Mouse (Mus musculus) left cerebral cortex, adult 18-20 months (tissue): ENCODE measurements around the gene Adgrf2. TPM values are rescaled to one million over a fixed set of nuclear protein-coding genes. Genes with fewer than 3 reads are reported as not detected.

ENCODE experiments used
- DNase-seq, 2 experiments: peaks; one replicate each; pipeline ENCODE4 v3.0.0; 2021 to 2022; ENCODE audit warnings: low spot score in 2 of 2, mixed read lengths in 1 of 2
- long read RNA-seq, 2 experiments: library from polyadenylated mRNA; stranded (forward); transcript quantifications; one replicate each; pipeline ENCODE4 v2.0.0; 2021
- total RNA-seq, 2 experiments: library from RNA; stranded (reverse); gene quantifications; 2 replicates each; pipeline ENCODE4 v1.2.3; 2021

Adgrf2 gene
- total RNA-seq = under 1 TPM; 0.63 to 0.94 TPM
- long read RNA-seq, experiment 1 = 0 reads
- long read RNA-seq, experiment 2 = 0 reads

- DNase-seq = no peak
Measured at GRCm38 (mm10) chr17:42741801-42742217, at the start of gene Adgrf2. Gene Adgrf2 (minus strand): TSS chr17:42742179.

- no peak for DNase-seq
Measured at GRCm38 (mm10) chr17:42790787-42791186, 48.8 kb upstream of the Adgrf2 start.

GRCm38 (mm10) chr17:42789723-42790122 is 47.7 kb upstream of the Adgrf2 start:
- DNase-seq = no peak

- DNase-seq = no peak
Measured at GRCm38 (mm10) chr17:42788686-42789453, 46.9 kb upstream of the Adgrf2 start.

GRCm38 (mm10) chr17:42782156-42782757 is 40.3 kb upstream of the Adgrf2 start:
- DNase-seq = peak; percentile 79 to 84

- DNase-seq = no peak
Measured at GRCm38 (mm10) chr17:42753791-42754190, 11.8 kb upstream of the Adgrf2 start.

GRCm38 (mm10) chr17:42752173-42752572 is 10.2 kb upstream of the Adgrf2 start:
- no peak for DNase-seq

GRCm38 (mm10) chr17:42745657-42746420 is 3.9 kb upstream of the Adgrf2 start:
- no peak for DNase-seq

- peak in 1 of 2 experiments; percentile 12 for DNase-seq
Measured at GRCm38 (mm10) chr17:42742823-42743222, 844 bp upstream of the Adgrf2 start.

- DNase-seq = no peak
Measured at GRCm38 (mm10) chr17:42738794-42739193, 3.2 kb downstream of the Adgrf2 start.

GRCm38 (mm10) chr17:42717161-42717560 is 24.8 kb downstream of the Adgrf2 start:
- DNase-seq = no peak

- DNase-seq = no peak
Measured at GRCm38 (mm10) chr17:42714991-42715390, 27.0 kb downstream of the Adgrf2 start.

GRCm38 (mm10) chr17:42710717-42711116 is 31.3 kb downstream of the Adgrf2 start:
- DNase-seq = peak; percentile 31 to 53

GRCm38 (mm10) chr17:42705611-42706010 is 36.4 kb downstream of the Adgrf2 start:
- no peak for DNase-seq

GRCm38 (mm10) chr17:42702198-42702597 is 39.8 kb downstream of the Adgrf2 start:
- peak in 1 of 2 experiments; percentile 20 for DNase-seq

GRCm38 (mm10) chr17:42694730-42695129 is 47.2 kb downstream of the Adgrf2 start:
- DNase-seq = peak; percentile 49 to 65

- DNase-seq = peak; percentile 15 to 16
Measured at GRCm38 (mm10) chr17:42692136-42692535, 49.8 kb downstream of the Adgrf2 start, which contains the start of gene Adgrf4. Gene Adgrf4 (minus strand): TSS chr17:42692284.

- DNase-seq = no peak
Measured at GRCm38 (mm10) chr17:42690531-42690930, 51.4 kb downstream of the Adgrf2 start.
